Mouse (Mus musculus) ES-Bruce4 (cell line): Measurements from ENCODE around the gene Dppa4. TPM values are rescaled to one million over a fixed set of nuclear protein-coding genes. Genes with fewer than 3 reads are reported as not detected.

Experiments used
- H3K27ac ChIP-seq: 2 replicates; pipeline ENCODE4 v1.5.1; 2012; ENCODE audit warnings: low read length, inconsistent platforms; ENCODE audit not compliant: insufficient read depth
- H3K27me3 ChIP-seq: 2 replicates; pipeline ENCODE4 v1.6.1; 2012; ENCODE audit warnings: mild to moderate bottlenecking, low read length, inconsistent platforms; ENCODE audit not compliant: control insufficient read depth, poor library complexity, insufficient read depth, severe bottlenecking
- H3K36me3 ChIP-seq: 2 replicates; pipeline ENCODE4 v1.6.1; 2012; ENCODE audit warnings: inconsistent platforms, mild to moderate bottlenecking, low read length, moderate library complexity; ENCODE audit not compliant: control insufficient read depth, poor library complexity, insufficient read depth, severe bottlenecking
- H3K4me1 ChIP-seq: one replicate; pipeline ENCODE4 v1.8.1; 2011; ENCODE audit warnings: low read length; ENCODE audit not compliant: control insufficient read depth, insufficient read depth
- H3K4me3 ChIP-seq: 2 replicates; pipeline ENCODE4 v1.5.1; 2011; ENCODE audit warnings: low read depth, mild to moderate bottlenecking, low read length
- H3K9ac ChIP-seq: 2 replicates; pipeline ENCODE4 v1.6.1; 2012; ENCODE audit warnings: low read depth, mild to moderate bottlenecking, inconsistent platforms; ENCODE audit not compliant: poor library complexity, severe bottlenecking
- H3K9me3 ChIP-seq: replicated peaks from 2 replicates; pipeline ENCODE4 v1.6.1; 2012; ENCODE audit warnings: mild to moderate bottlenecking, low read length, inconsistent platforms; ENCODE audit not compliant: control insufficient read depth, poor library complexity, insufficient read depth, severe bottlenecking
- CTCF ChIP-seq: IDR thresholded peaks from one replicate; pipeline ENCODE4 v1.8.1; 2011; ENCODE audit warnings: low read depth, low read length
- EP300 ChIP-seq: IDR thresholded peaks from 2 replicates; pipeline ENCODE4 v1.6.1; 2011; ENCODE audit warnings: low read depth, low read length; ENCODE audit not compliant: insufficient read depth
- POLR2A ChIP-seq: IDR thresholded peaks from one replicate; pipeline ENCODE4 v1.8.1; 2011; ENCODE audit warnings: low read length; ENCODE audit not compliant: insufficient read depth
- polyA plus RNA-seq: library from polyadenylated mRNA; stranded (reverse); fragments of >200 nt; gene quantifications from 2 replicates; pipeline ENCODE4 v1.2.4, GENCODE M21; 2011; ENCODE audit warnings: low read depth; ENCODE audit not compliant: missing spikeins, insufficient read depth, insufficient read length

Gene Dppa4
- polyA plus RNA-seq, 1 experiment, result 185 TPM

DNA sequence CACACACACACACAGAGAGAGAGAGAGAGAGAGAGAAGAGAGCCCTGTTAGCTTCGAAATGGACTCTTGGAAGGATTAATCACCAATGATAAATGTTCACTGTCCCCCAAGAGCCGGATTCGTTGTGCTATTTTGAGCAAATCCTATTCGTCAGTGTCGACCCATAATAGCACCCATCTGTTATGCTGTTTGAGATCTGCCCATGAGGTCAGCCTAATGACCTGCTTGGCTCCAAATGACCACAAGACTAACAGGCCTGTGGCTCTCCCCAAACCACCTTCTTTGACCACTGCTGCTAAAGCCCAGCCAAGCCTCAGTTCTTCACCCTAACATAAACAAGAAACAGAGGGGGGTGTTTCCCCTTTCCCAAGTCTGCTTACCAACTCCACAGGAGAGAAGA lies 43.4 kb downstream of the Dppa4 start:
- H3K27me3 ChIP-seq, result no peaks in the 10 kb centered on the region
- H3K9ac ChIP-seq, result no peak overlapping the region
- H3K4me1 ChIP-seq, result no peaks in the 10 kb centered on the region
- H3K27ac ChIP-seq, result no peak overlapping the region
- no peaks in the 10 kb centered on the region for H3K36me3 ChIP-seq
- no peaks in the 10 kb centered on the region for H3K9me3 ChIP-seq
- TF ChIP-seq EP300 (no peak), POLR2A (no peak), CTCF (no peak)
- no peak overlapping the region for H3K4me3 ChIP-seq

GRCm38 (mm10) chr16:48328420-48328819 lies 44.9 kb downstream of the Dppa4 start:
- no peak overlapping the region for H3K27ac ChIP-seq
- H3K4me3 ChIP-seq, result no peak overlapping the region
- H3K9ac ChIP-seq, result no peak overlapping the region
- no peaks in the 10 kb centered on the region for H3K27me3 ChIP-seq
- no peaks in the 10 kb centered on the region for H3K9me3 ChIP-seq
- TF ChIP-seq EP300, result no peak
- no peak for TF ChIP-seq POLR2A
- TF ChIP-seq CTCF, result no peak
- no peaks in the 10 kb centered on the region for H3K36me3 ChIP-seq
- no peaks in the 10 kb centered on the region for H3K4me1 ChIP-seq

- Histone ChIP-seq H3K4me1 (no peaks in the 10 kb centered on the region), H3K27me3 (no peaks in the 10 kb centered on the region), H3K9ac (no peak overlapping the region), H3K36me3 (no peaks in the 10 kb centered on the region), H3K27ac (no peak overlapping the region), H3K4me3 (no peak overlapping the region), H3K9me3 (no peaks in the 10 kb centered on the region)
- no peak for TF ChIP-seq POLR2A
- no peak for TF ChIP-seq CTCF
- TF ChIP-seq EP300, result no peak
Observed at GRCm38 (mm10) chr16:48331822-48332221, 48.3 kb downstream of the Dppa4 start.

DNA sequence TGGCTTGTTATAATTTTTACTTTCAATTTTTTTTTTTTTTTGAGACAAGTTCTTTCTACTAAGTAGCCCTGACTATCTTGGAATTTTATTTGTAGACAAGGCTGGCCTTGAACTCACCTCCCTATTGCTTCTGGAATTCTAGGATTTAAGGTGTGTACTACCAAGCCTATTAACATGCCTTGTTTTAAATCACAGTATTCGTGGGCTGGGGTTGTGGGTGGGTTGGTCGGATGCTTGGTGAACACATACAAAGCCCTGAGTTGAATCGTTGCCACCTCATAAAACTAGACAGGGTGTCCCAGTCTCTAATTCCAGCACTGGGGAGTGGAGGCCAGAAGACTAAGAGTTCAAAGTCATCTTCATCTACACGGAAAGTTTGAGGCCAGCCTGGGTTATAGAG lies 51.8 kb downstream of the Dppa4 start:
- Histone ChIP-seq H3K4me1 (no peaks in the 10 kb centered on the region), H3K9me3 (no peaks in the 10 kb centered on the region), H3K27ac (no peak overlapping the region), H3K36me3 (no peaks in the 10 kb centered on the region), H3K9ac (no peak overlapping the region), H3K4me3 (no peak overlapping the region), H3K27me3 (no peaks in the 10 kb centered on the region)
- TF ChIP-seq POLR2A (no peak), CTCF (no peak), EP300 (no peak)

Other genes starting within 250 kb of the Dppa4 start
- gene Dppa2, start 20.2 kb downstream of the Dppa4 start, polyA plus RNA-seq, result 35.1 and 44.3 TPM in 2 replicates
- gene Gm5485, start 128.7 kb downstream of the Dppa4 start, polyA plus RNA-seq, result not detected in 2 replicates
- gene Morc1, start 147.5 kb downstream of the Dppa4 start, polyA plus RNA-seq, result 18.2 and 18.3 TPM in 2 replicates